Mouse (Mus musculus) gastrocnemius, adult 8-10 months (tissue): ENCODE measurements around the gene Rab12. TPM values are rescaled to one million over a fixed set of nuclear protein-coding genes. Genes with fewer than 3 reads are reported as not detected.
"Not testable (repeated sequence)": the region's sequence is repeated elsewhere in the genome, so short reads cannot be mapped to it uniquely, and the experiment has no call there.

Experiments
- DNase-seq, 2 experiments: peaks; one replicate each; pipeline ENCODE4 v3.0.0; 2022; ENCODE audit warnings: low spot score in 2 of 2
- total RNA-seq, 4 experiments: library from RNA; stranded (reverse); gene quantifications; 2 replicates each; pipeline ENCODE4 v1.2.4; 2022

Gene Rab12
- 100 to 1,000 TPM; 189 to 250 (median 241) TPM for total RNA-seq

GRCm38 (mm10) chr17:66519554-66520553 lies at the start of gene Rab12:
Gene Rab12 (minus strand): TSS chr17:66519729.
- DNase-seq, result peak; percentile 75 to 78

- no peak for DNase-seq
These were observed 44.7 kb upstream of the Rab12 start for GRCm38 (mm10) chr17:66564213-66564612.

GRCm38 (mm10) chr17:66563551-66563950 lies 44.0 kb upstream of the Rab12 start:
- no peak for DNase-seq

GRCm38 (mm10) chr17:66561380-66561779 lies 41.9 kb upstream of the Rab12 start:
- DNase-seq, result no peak

- no peak for DNase-seq
These were observed 39.1 kb upstream of the Rab12 start for GRCm38 (mm10) chr17:66558404-66559317.

GRCm38 (mm10) chr17:66552690-66553089 lies 33.2 kb upstream of the Rab12 start:
- no peak for DNase-seq

- DNase-seq, result no peak
These were observed 31.0 kb upstream of the Rab12 start for GRCm38 (mm10) chr17:66550486-66550885.

GRCm38 (mm10) chr17:66532285-66532684 lies 12.8 kb upstream of the Rab12 start:
- DNase-seq, result no peak

- no peak for DNase-seq
These were observed 3.9 kb upstream of the Rab12 start for GRCm38 (mm10) chr17:66523396-66523795.

- DNase-seq, result not testable (repeated sequence)
These were observed 3.1 kb upstream of the Rab12 start for GRCm38 (mm10) chr17:66522631-66523030.

GRCm38 (mm10) chr17:66518877-66519553 lies 514 bp downstream of the Rab12 start:
- peak in 1 of 2 experiments; percentile 26 for DNase-seq

GRCm38 (mm10) chr17:66516953-66517352 lies 2.6 kb downstream of the Rab12 start:
- DNase-seq, result no peak

- DNase-seq, result no peak
These were observed 5.1 kb downstream of the Rab12 start for GRCm38 (mm10) chr17:66514288-66514995.

GRCm38 (mm10) chr17:66512202-66512956 lies 7.2 kb downstream of the Rab12 start:
- no peak for DNase-seq

- DNase-seq, result no peak
These were observed 9.3 kb downstream of the Rab12 start for GRCm38 (mm10) chr17:66510221-66510683.

GRCm38 (mm10) chr17:66507049-66507954 lies 12.2 kb downstream of the Rab12 start:
- DNase-seq, result peak; percentile 40 to 45

- DNase-seq, result peak; percentile 37 to 42
These were observed 14.6 kb downstream of the Rab12 start for GRCm38 (mm10) chr17:66504964-66505363.

GRCm38 (mm10) chr17:66504248-66504647 lies 15.3 kb downstream of the Rab12 start:
- no peak for DNase-seq

GRCm38 (mm10) chr17:66503466-66503865 lies 16.1 kb downstream of the Rab12 start:
- DNase-seq, result no peak
